9 mouse cellular contexts compared by ENCODE assay signal in the genomic region with DNA sequence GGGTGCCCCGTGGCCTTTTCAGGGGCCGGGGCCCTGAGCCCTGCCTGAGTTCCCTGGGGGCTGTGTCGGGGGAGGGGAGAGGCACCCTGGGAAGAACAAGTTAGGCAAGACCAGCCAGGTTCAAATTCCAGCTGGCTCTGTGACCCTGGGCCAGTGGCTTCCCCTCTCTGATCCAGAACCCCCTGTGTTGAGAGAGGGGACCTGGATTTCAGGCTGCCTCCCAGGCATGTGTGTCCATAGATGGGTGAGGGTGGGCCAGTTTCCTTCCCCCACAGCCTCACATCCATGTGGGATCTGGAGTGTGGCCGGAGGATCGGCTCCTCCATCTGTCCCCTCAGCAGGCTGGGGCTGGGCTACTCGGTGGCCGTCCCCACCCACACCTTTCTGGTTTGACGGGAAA. TPM values are rescaled to one million over a fixed set of nuclear protein-coding genes. Genes with fewer than 3 reads are reported as not detected.
A peak's percentile ranks its signal among the peaks of the same experiment; 100 is the strongest.
DNase-seq lines count a peak whose midpoint lies in the region; ATAC-seq and TF ChIP-seq lines count a peak whose summit lies in the region.
"Had no signal": no experiment of that assay in that cellular context is flagged by ENCODE, and none has a peak within 500 bp of the region (broad histone marks: within the 10 kb centered on the region; RNA-seq: fewer than 3 reads in every experiment).

No protein-coding gene starts in this region.

- H3K36me3 ChIP-seq in heart, embryonic 14.5 days (ENCODE audit: control insufficient read depth, insufficient read depth, low read length), result peaks cover 23% of the 10 kb centered on the region
- peaks cover 5% of the 10 kb centered on the region; the same call in 1 of the 2 replicates for H3K36me3 ChIP-seq in forebrain, embryonic 11.5 days (ENCODE audit: control insufficient read depth, insufficient read depth, low read length)
- H3K36me3 ChIP-seq in liver, embryonic 13.5 days, result peaks cover 63% of the 10 kb centered on the region

- H3K9ac ChIP-seq in heart, embryonic 14.5 days (ENCODE audit: low read length), result peak overlapping the region; percentile 90
- no peak overlapping the region; the same call in 1 of the 2 replicates for H3K9ac ChIP-seq in forebrain, embryonic 11.5 days (ENCODE audit: low read length)
- H3K9ac ChIP-seq in liver, embryonic 13.5 days, result peak overlapping the region; percentile 94

- H3K27me3 ChIP-seq in heart, embryonic 14.5 days (ENCODE audit: control insufficient read depth, insufficient read depth, low read length), result no peaks in the 10 kb centered on the region
- H3K27me3 ChIP-seq in forebrain, embryonic 11.5 days (ENCODE audit: control insufficient read depth, insufficient read depth, low read length), result peaks cover 10% of the 10 kb centered on the region
- no peaks in the 10 kb centered on the region for H3K27me3 ChIP-seq in liver, embryonic 13.5 days

- ATAC-seq in heart, embryonic 14.5 days (ENCODE audit: insufficient number of reproducible peaks, insufficient read depth, low FRiP score, low read depth), result no peak
- no peak for ATAC-seq in forebrain, embryonic 11.5 days (replicated peaks; ENCODE audit: low FRiP score)
- no peak for ATAC-seq in liver, embryonic 13.5 days (ENCODE audit: low read depth)

- 55% methylated on average over 8 of the region's 8 CpGs for WGBS in heart, embryonic 14.5 days
- 65% methylated on average over 8 of the region's 8 CpGs for WGBS in forebrain, embryonic 11.5 days
- WGBS in liver, embryonic 13.5 days (ENCODE audit: insufficient replicate concordance), result 38% methylated on average over 8 of the region's 8 CpGs

- TF ChIP-seq POLR2A in bone marrow macrophage, adult 2 months (IDR thresholded peaks at IDR 0.05; ENCODE audit: borderline replicate concordance, low read depth, low read length), result no peak

- H3K9me3 ChIP-seq in heart, embryonic 14.5 days (ENCODE audit: control insufficient read depth, low read length), result no peaks in the 10 kb centered on the region
- no peaks in the 10 kb centered on the region for H3K9me3 ChIP-seq in forebrain, embryonic 11.5 days (ENCODE audit: control insufficient read depth, low read length)
- H3K9me3 ChIP-seq in liver, embryonic 13.5 days (replicated peaks), result no peaks in the 10 kb centered on the region

- H3K4me1 ChIP-seq in heart, embryonic 14.5 days (ENCODE audit: control insufficient read depth in 2 of 2, insufficient read depth in 2 of 2, low read length in 2 of 2), result peaks cover 36 to 58% of the 10 kb centered on the region in 2 experiments
- H3K4me1 ChIP-seq in bone marrow macrophage, adult 2 months (ENCODE audit: control insufficient read depth, insufficient read depth, low read length), result peaks cover 36% of the 10 kb centered on the region
- peaks cover 23% of the 10 kb centered on the region for H3K4me1 ChIP-seq in forebrain, embryonic 11.5 days (replicated peaks; ENCODE audit: control insufficient read depth, insufficient read depth, low read length)
- peaks cover 77% of the 10 kb centered on the region for H3K4me1 ChIP-seq in liver, embryonic 13.5 days (replicated peaks)

- H3K27ac ChIP-seq in heart, embryonic 14.5 days (replicated peaks in 1 of 2; ENCODE audit: control insufficient read depth in 1 of 2, insufficient read depth in 1 of 2, low read depth in 2 of 2, low read length in 2 of 2), result peak overlapping the region in 1 of 2 experiments; percentile 43; a peak in 2 of 4 replicates
- H3K27ac ChIP-seq in bone marrow macrophage, adult 2 months (ENCODE audit: insufficient read depth, low read depth, low read length), result no peak overlapping the region
- no peak overlapping the region for H3K27ac ChIP-seq in forebrain, embryonic 11.5 days (ENCODE audit: low read depth, low read length)
- H3K27ac ChIP-seq in liver, embryonic 13.5 days, result peak overlapping the region; percentile 88

- no peak for DNase-seq in heart, adult 8-10 months (ENCODE audit: low spot score)
- no peak for DNase-seq in forebrain, embryonic 11.5 days (ENCODE audit: low spot score)
- no peak for DNase-seq in liver, embryonic 13.5 days
- DNase-seq in urinary bladder, postnatal 4 days (ENCODE audit: low spot score in 2 of 2), result no peak
- no peak for DNase-seq in ovary, postnatal 10 days (ENCODE audit: low spot score)
- no peak for DNase-seq in urinary bladder, adult 2 months (ENCODE audit: low spot score)

- H3K4me2 ChIP-seq in heart, embryonic 14.5 days (ENCODE audit: low read length), result peak overlapping the region; percentile 94
- no peak overlapping the region for H3K4me2 ChIP-seq in forebrain, embryonic 11.5 days (ENCODE audit: low read depth, low read length, severe bottlenecking)
- H3K4me2 ChIP-seq in liver, embryonic 13.5 days, result peak overlapping the region; percentile 99

- TF ChIP-seq CTCF in bone marrow macrophage, adult 2 months (IDR thresholded peaks at IDR 0.05; ENCODE audit: low read depth, low read length), result no peak

- H3K4me3 ChIP-seq in heart, embryonic 14.5 days (ENCODE audit: control insufficient read depth in 1 of 2, insufficient read depth in 1 of 2, low read depth in 1 of 2, low read length in 2 of 2), result peak overlapping the region in 1 of 2 experiments; percentile 80; a peak in 1 of 4 replicates
- H3K4me3 ChIP-seq in bone marrow macrophage, adult 2 months (ENCODE audit: insufficient read depth, low read length), result peak overlapping the region; percentile 95
- peak overlapping the region; percentile 3; the same call in 1 of the 2 replicates for H3K4me3 ChIP-seq in forebrain, embryonic 11.5 days (ENCODE audit: low read depth, low read length)
- peak overlapping the region; percentile 92 for H3K4me3 ChIP-seq in liver, embryonic 13.5 days (replicated peaks)

RNA-seq across cellular contexts. Expression of gene Zbtb7a, which starts 5.0 kb away (rescaled TPM):
- polyA plus RNA-seq in heart, embryonic 14.5 days (2014; fragmentation: Nextera tagmentation; extraction: Ambion mirVana), result 16.8 and 18.8 TPM in 2 replicates
- 10 to 100 TPM; 39.4 to 41.9 (median 40.7) TPM for total RNA-seq in heart, adult 8-10 months (2022)
- polyA plus RNA-seq in bone marrow macrophage, adult 2 months (2012; ENCODE audit: insufficient read depth, insufficient read length, missing spikeins), result 52.0 and 54.9 TPM in 2 replicates
- 8.8 and 10.1 TPM in 2 replicates for polyA plus RNA-seq in forebrain, embryonic 11.5 days (2014; fragmentation: Nextera tagmentation; extraction: Ambion mirVana)
- polyA plus RNA-seq in liver, embryonic 13.5 days (2015; fragmentation: Nextera tagmentation; extraction: Ambion mirVana), result 49.1 and 49.6 TPM in 2 replicates
- polyA plus RNA-seq in urinary bladder, adult 2 months (2012; rRNA removed), result 30.0 and 39.0 TPM in 2 replicates

RNA-seq across cellular contexts. Expression of gene Pias4, which starts 27.7 kb away (rescaled TPM):
- 33.5 and 34.0 TPM in 2 replicates for polyA plus RNA-seq in heart, embryonic 14.5 days (2014; fragmentation: Nextera tagmentation; extraction: Ambion mirVana)
- total RNA-seq in heart, adult 8-10 months (2022), result 10 to 100 TPM; 16.8 to 18.6 (median 17.0) TPM
- 21.9 and 28.2 TPM in 2 replicates for polyA plus RNA-seq in bone marrow macrophage, adult 2 months (2012; ENCODE audit: insufficient read depth, insufficient read length, missing spikeins)
- 54.0 and 65.0 TPM in 2 replicates for polyA plus RNA-seq in forebrain, embryonic 11.5 days (2014; fragmentation: Nextera tagmentation; extraction: Ambion mirVana)
- 23.5 and 23.8 TPM in 2 replicates for polyA plus RNA-seq in liver, embryonic 13.5 days (2015; fragmentation: Nextera tagmentation; extraction: Ambion mirVana)
- polyA plus RNA-seq in urinary bladder, adult 2 months (2012; rRNA removed), result 12.5 and 17.9 TPM in 2 replicates

RNA-seq across cellular contexts. Expression of gene Map2k2, which starts 34.3 kb away (rescaled TPM):
- polyA plus RNA-seq in heart, embryonic 14.5 days (2014; fragmentation: Nextera tagmentation; extraction: Ambion mirVana), result 147 and 159 TPM in 2 replicates
- 100 to 1,000 TPM; 110 to 137 (median 130) TPM for total RNA-seq in heart, adult 8-10 months (2022)
- 71.4 and 77.6 TPM in 2 replicates for polyA plus RNA-seq in bone marrow macrophage, adult 2 months (2012; ENCODE audit: insufficient read depth, insufficient read length, missing spikeins)
- 212 and 232 TPM in 2 replicates for polyA plus RNA-seq in forebrain, embryonic 11.5 days (2014; fragmentation: Nextera tagmentation; extraction: Ambion mirVana)
- 127 and 130 TPM in 2 replicates for polyA plus RNA-seq in liver, embryonic 13.5 days (2015; fragmentation: Nextera tagmentation; extraction: Ambion mirVana)
- polyA plus RNA-seq in urinary bladder, adult 2 months (2012; rRNA removed), result 119 TPM in 2 replicates

RNA-seq across cellular contexts. Expression of gene Eef2, which starts 36.4 kb away (rescaled TPM):
- 331 and 337 TPM in 2 replicates for polyA plus RNA-seq in heart, embryonic 14.5 days (2014; fragmentation: Nextera tagmentation; extraction: Ambion mirVana)
- total RNA-seq in heart, adult 8-10 months (2022), result 1,000 to 10,000 TPM; 1,076 to 1,267 (median 1,170) TPM
- 877 and 1,003 TPM in 2 replicates for polyA plus RNA-seq in bone marrow macrophage, adult 2 months (2012; ENCODE audit: insufficient read depth, insufficient read length, missing spikeins)
- polyA plus RNA-seq in forebrain, embryonic 11.5 days (2014; fragmentation: Nextera tagmentation; extraction: Ambion mirVana), result 467 and 501 TPM in 2 replicates
- polyA plus RNA-seq in liver, embryonic 13.5 days (2015; fragmentation: Nextera tagmentation; extraction: Ambion mirVana), result 369 and 384 TPM in 2 replicates
- polyA plus RNA-seq in urinary bladder, adult 2 months (2012; rRNA removed), result 1,109 and 1,486 TPM in 2 replicates

RNA-seq across cellular contexts. Expression of gene Creb3l3, which starts 41.3 kb away (rescaled TPM):
- polyA plus RNA-seq in heart, embryonic 14.5 days (2014; fragmentation: Nextera tagmentation; extraction: Ambion mirVana), result 0.27 and 0.46 TPM in 2 replicates
- total RNA-seq in heart, adult 8-10 months (2022), result under 1 TPM in 3 of 4 experiments, not detected in 1; 0.14 to 0.53 (median 0.27) TPM
- 1.3 TPM in 2 replicates for polyA plus RNA-seq in bone marrow macrophage, adult 2 months (2012; ENCODE audit: insufficient read depth, insufficient read length, missing spikeins)
- polyA plus RNA-seq in forebrain, embryonic 11.5 days (2014; fragmentation: Nextera tagmentation; extraction: Ambion mirVana), result 0.33 and 0.49 TPM in 2 replicates
- 22.3 and 22.5 TPM in 2 replicates for polyA plus RNA-seq in liver, embryonic 13.5 days (2015; fragmentation: Nextera tagmentation; extraction: Ambion mirVana)
- 1.1 and 1.2 TPM in 2 replicates for polyA plus RNA-seq in urinary bladder, adult 2 months (2012; rRNA removed)
- total RNA-seq: megakaryocyte-erythroid progenitor cell, adult 5-6 weeks had no signal
